Mouse (Mus musculus): ENCODE results near the gene Scamp1. TPM values are rescaled to one million over a fixed set of nuclear protein-coding genes. Genes with fewer than 3 reads are reported as not detected.

Scamp1 gene
- polyA plus RNA-seq, 1 experiment from 2014 or later, result 39.7 TPM

- H3K36me3 ChIP-seq (ENCODE audit: control insufficient read depth, insufficient read depth, low read length), result no peaks in the 10 kb centered on the region; the same call in 1 of the 2 replicates
- H3K9me3 ChIP-seq (ENCODE audit: control insufficient read depth, low read length), result no peaks in the 10 kb centered on the region; the same call in 1 of the 2 replicates
- H3K27ac ChIP-seq (ENCODE audit: low read depth, low read length), result no peak overlapping the region
- DNase-seq (ENCODE audit: low spot score), result peak; percentile 69
- no peak overlapping the region for H3K4me3 ChIP-seq (ENCODE audit: low read depth, low read length)
- no peaks in the 10 kb centered on the region for H3K4me1 ChIP-seq (replicated peaks; ENCODE audit: control insufficient read depth, insufficient read depth, low read length)
- 13% methylated on average over 6 of the region's 6 CpGs for WGBS
- no peak overlapping the region for H3K4me2 ChIP-seq (ENCODE audit: low read depth, low read length, severe bottlenecking)
- H3K27me3 ChIP-seq (ENCODE audit: control insufficient read depth, insufficient read depth, low read length), result no peaks in the 10 kb centered on the region
- H3K9ac ChIP-seq (ENCODE audit: low read length), result no peak overlapping the region
- ATAC-seq (replicated peaks; ENCODE audit: low FRiP score), result peak; percentile 79
These were observed 80.4 kb downstream of the Scamp1 start for GRCm38 (mm10) chr13:94205234-94205633.

- H3K4me2 ChIP-seq (ENCODE audit: low read depth, low read length, severe bottlenecking), result no peak overlapping the region
- no peaks in the 10 kb centered on the region for H3K4me1 ChIP-seq (replicated peaks; ENCODE audit: control insufficient read depth, insufficient read depth, low read length)
- H3K9ac ChIP-seq (ENCODE audit: low read length), result no peak overlapping the region
- ATAC-seq (replicated peaks; ENCODE audit: low FRiP score) (no peak), DNase-seq (ENCODE audit: low spot score) (no peak)
- no peaks in the 10 kb centered on the region for H3K9me3 ChIP-seq (ENCODE audit: control insufficient read depth, low read length)
- 81% methylated on average over 8 of the region's 8 CpGs for WGBS
- H3K36me3 ChIP-seq (ENCODE audit: control insufficient read depth, insufficient read depth, low read length), result no peaks in the 10 kb centered on the region
- H3K4me3 ChIP-seq (ENCODE audit: low read depth, low read length), result no peak overlapping the region
- no peaks in the 10 kb centered on the region for H3K27me3 ChIP-seq (ENCODE audit: control insufficient read depth, insufficient read depth, low read length)
- no peak overlapping the region for H3K27ac ChIP-seq (ENCODE audit: low read depth, low read length)
These were observed 85.8 kb downstream of the Scamp1 start for GRCm38 (mm10) chr13:94199829-94200228.

GRCm38 (mm10) chr13:94198616-94199015 lies 87.0 kb downstream of the Scamp1 start:
- Histone ChIP-seq H3K4me1 (replicated peaks; ENCODE audit: control insufficient read depth, insufficient read depth, low read length) (no peaks in the 10 kb centered on the region), H3K4me3 (ENCODE audit: low read depth, low read length) (no peak overlapping the region), H3K36me3 (ENCODE audit: control insufficient read depth, insufficient read depth, low read length) (no peaks in the 10 kb centered on the region), H3K27me3 (ENCODE audit: control insufficient read depth, insufficient read depth, low read length) (no peaks in the 10 kb centered on the region), H3K9ac (ENCODE audit: low read length) (no peak overlapping the region), H3K4me2 (ENCODE audit: low read depth, low read length, severe bottlenecking) (no peak overlapping the region), H3K27ac (ENCODE audit: low read depth, low read length) (no peak overlapping the region), H3K9me3 (ENCODE audit: control insufficient read depth, low read length) (no peaks in the 10 kb centered on the region)
- DNase-seq (ENCODE audit: low spot score) (no peak), ATAC-seq (replicated peaks; ENCODE audit: low FRiP score) (no peak)
- 89% methylated on average over 6 of the region's 6 CpGs for WGBS

DNA sequence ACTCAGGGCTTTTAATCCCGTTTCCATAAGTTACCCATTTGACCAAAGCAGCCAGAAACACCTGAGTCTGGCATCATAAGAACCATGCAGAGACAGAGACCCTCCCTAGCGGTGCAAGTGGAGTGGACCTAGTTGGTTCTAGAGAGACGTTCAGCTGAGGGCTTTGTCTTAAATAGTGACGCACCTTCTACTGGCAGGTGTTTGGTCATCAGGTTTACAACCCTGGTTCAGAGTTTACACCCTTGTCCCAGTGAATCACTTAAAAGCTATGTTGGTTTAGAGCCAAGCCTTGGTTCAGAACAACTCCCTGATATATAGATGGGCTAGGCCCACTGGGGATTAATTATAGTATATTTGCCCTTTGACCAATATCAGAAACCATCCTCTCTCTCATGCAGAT lies 92.4 kb downstream of the Scamp1 start:
- ATAC-seq (replicated peaks; ENCODE audit: low FRiP score) (no peak), DNase-seq (ENCODE audit: low spot score) (no peak)
- H3K9me3 ChIP-seq (ENCODE audit: control insufficient read depth, low read length), result no peaks in the 10 kb centered on the region
- no peak overlapping the region for H3K4me3 ChIP-seq (ENCODE audit: low read depth, low read length)
- no peaks in the 10 kb centered on the region; the same call in 1 of the 2 replicates for H3K36me3 ChIP-seq (ENCODE audit: control insufficient read depth, insufficient read depth, low read length)
- no peaks in the 10 kb centered on the region for H3K27me3 ChIP-seq (ENCODE audit: control insufficient read depth, insufficient read depth, low read length)
- H3K4me2 ChIP-seq (ENCODE audit: low read depth, low read length, severe bottlenecking), result no peak overlapping the region
- no peak overlapping the region for H3K9ac ChIP-seq (ENCODE audit: low read length)
- H3K4me1 ChIP-seq (replicated peaks; ENCODE audit: control insufficient read depth, insufficient read depth, low read length), result no peaks in the 10 kb centered on the region
- no peak overlapping the region for H3K27ac ChIP-seq (ENCODE audit: low read depth, low read length)
- 86% methylated on average over 4 of the region's 4 CpGs for WGBS

DNA sequence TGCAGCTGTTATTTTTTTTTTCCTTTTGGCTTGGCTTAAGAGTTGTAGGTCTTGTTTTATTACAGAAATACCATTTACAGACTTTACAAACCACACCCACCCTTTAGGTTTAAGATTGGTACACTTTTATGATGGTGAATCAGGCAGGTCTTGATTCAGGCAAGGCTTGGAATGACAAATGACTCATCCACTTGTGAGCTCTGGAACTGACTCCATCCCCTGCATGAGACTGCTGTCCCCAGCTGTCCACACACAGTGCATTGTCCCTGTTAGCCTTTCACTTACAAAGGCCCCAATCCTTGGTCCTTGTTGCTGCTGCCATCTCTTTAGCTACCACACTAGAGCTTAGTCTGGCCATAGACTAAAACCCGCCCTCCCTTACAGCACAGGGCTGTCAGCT lies 95.3 kb downstream of the Scamp1 start:
- Histone ChIP-seq H3K9ac (ENCODE audit: low read length) (no peak overlapping the region), H3K27ac (ENCODE audit: low read depth, low read length) (no peak overlapping the region), H3K36me3 (ENCODE audit: control insufficient read depth, insufficient read depth, low read length) (no peaks in the 10 kb centered on the region; the same call in 1 of the 2 replicates), H3K4me3 (ENCODE audit: low read depth, low read length) (no peak overlapping the region), H3K4me1 (replicated peaks; ENCODE audit: control insufficient read depth, insufficient read depth, low read length) (peaks cover 6% of the 10 kb centered on the region), H3K27me3 (ENCODE audit: control insufficient read depth, insufficient read depth, low read length) (no peaks in the 10 kb centered on the region; the same call in 1 of the 2 replicates), H3K9me3 (ENCODE audit: control insufficient read depth, low read length) (no peaks in the 10 kb centered on the region), H3K4me2 (ENCODE audit: low read depth, low read length, severe bottlenecking) (no peak overlapping the region)
- DNase-seq (ENCODE audit: low spot score) (no peak), ATAC-seq (replicated peaks; ENCODE audit: low FRiP score) (no peak)
- WGBS, result 70% methylated on average over 1 of the region's 1 CpGs

- peak; percentile 66 for ATAC-seq (replicated peaks; ENCODE audit: low FRiP score)
- H3K27ac ChIP-seq (ENCODE audit: low read depth, low read length), result peak overlapping the region; percentile 60; the same call in 1 of the 2 replicates
These were observed 97.2 kb downstream of the Scamp1 start for GRCm38 (mm10) chr13:94188200-94189086.

GRCm38 (mm10) chr13:94185631-94186030 lies 100.0 kb downstream of the Scamp1 start:
- 90% methylated on average over 5 of the region's 6 CpGs for WGBS
- H3K27ac ChIP-seq (ENCODE audit: low read depth, low read length), result no peak overlapping the region

More at GRCm38 (mm10) chr13:94188200-94189086, 97.2 kb downstream of the Scamp1 start:
- WGBS, result 6% methylated on average over 10 of the region's 10 CpGs
- DNase-seq (ENCODE audit: low spot score), result no peak
- Histone ChIP-seq H3K4me2 (ENCODE audit: low read depth, low read length, severe bottlenecking) (no peak overlapping the region), H3K9ac (ENCODE audit: low read length) (no peak overlapping the region), H3K36me3 (ENCODE audit: control insufficient read depth, insufficient read depth, low read length) (no peaks in the 10 kb centered on the region; the same call in 1 of the 2 replicates), H3K27me3 (ENCODE audit: control insufficient read depth, insufficient read depth, low read length) (no peaks in the 10 kb centered on the region; the same call in 1 of the 2 replicates), H3K9me3 (ENCODE audit: control insufficient read depth, low read length) (no peaks in the 10 kb centered on the region), H3K4me1 (replicated peaks; ENCODE audit: control insufficient read depth, insufficient read depth, low read length) (peaks cover 6% of the 10 kb centered on the region), H3K4me3 (ENCODE audit: low read depth, low read length) (no peak overlapping the region)

GRCm38 (mm10) chr13:94184726-94185456 lies 100.8 kb downstream of the Scamp1 start:
- no peak overlapping the region for H3K4me2 ChIP-seq (ENCODE audit: low read depth, low read length, severe bottlenecking)
- DNase-seq (ENCODE audit: low spot score), result no peak
- H3K9ac ChIP-seq (ENCODE audit: low read length), result no peak overlapping the region
- peaks cover 6% of the 10 kb centered on the region for H3K4me1 ChIP-seq (replicated peaks; ENCODE audit: control insufficient read depth, insufficient read depth, low read length)
- H3K36me3 ChIP-seq (ENCODE audit: control insufficient read depth, insufficient read depth, low read length), result no peaks in the 10 kb centered on the region
- no peak overlapping the region for H3K27ac ChIP-seq (ENCODE audit: low read depth, low read length)
- no peaks in the 10 kb centered on the region for H3K9me3 ChIP-seq (ENCODE audit: control insufficient read depth, low read length)
- H3K27me3 ChIP-seq (ENCODE audit: control insufficient read depth, insufficient read depth, low read length), result no peaks in the 10 kb centered on the region; the same call in 1 of the 2 replicates
- WGBS, result 91% methylated on average over 10 of the region's 10 CpGs
- ATAC-seq (replicated peaks; ENCODE audit: low FRiP score), result no peak
- no peak overlapping the region for H3K4me3 ChIP-seq (ENCODE audit: low read depth, low read length)

More at GRCm38 (mm10) chr13:94185631-94186030, 100.0 kb downstream of the Scamp1 start:
- ATAC-seq (replicated peaks; ENCODE audit: low FRiP score) (no peak), DNase-seq (ENCODE audit: low spot score) (no peak)
- no peak overlapping the region for H3K4me3 ChIP-seq (ENCODE audit: low read depth, low read length)
- no peaks in the 10 kb centered on the region for H3K9me3 ChIP-seq (ENCODE audit: control insufficient read depth, low read length)
- no peaks in the 10 kb centered on the region for H3K36me3 ChIP-seq (ENCODE audit: control insufficient read depth, insufficient read depth, low read length)
- no peaks in the 10 kb centered on the region; the same call in 1 of the 2 replicates for H3K27me3 ChIP-seq (ENCODE audit: control insufficient read depth, insufficient read depth, low read length)
- H3K4me2 ChIP-seq (ENCODE audit: low read depth, low read length, severe bottlenecking), result no peak overlapping the region
- no peak overlapping the region for H3K9ac ChIP-seq (ENCODE audit: low read length)
- H3K4me1 ChIP-seq (replicated peaks; ENCODE audit: control insufficient read depth, insufficient read depth, low read length), result peaks cover 6% of the 10 kb centered on the region

Data from forebrain, embryonic 11.5 days (tissue).